In genomic region chr4:139032521-139032920, GRCm38 (mm10) we compare ENCODE assay signal across 20 mouse cellular contexts. TPM values are rescaled to one million over a fixed set of nuclear protein-coding genes. Genes with fewer than 3 reads are reported as not detected.
DNase-seq lines count a peak whose midpoint lies in the region; ATAC-seq and TF ChIP-seq lines count a peak whose summit lies in the region.
"Had no signal": no experiment of that assay in that cellular context is flagged by ENCODE, and none has a peak within 500 bp of the region (broad histone marks: within the 10 kb centered on the region; RNA-seq: fewer than 3 reads in every experiment).

No protein-coding gene starts in this region.

- no peaks in the 10 kb centered on the region for H3K36me3 ChIP-seq in forebrain, embryonic 14.5 days (ENCODE audit: control insufficient read depth, insufficient read depth, low read length)
- H3K36me3 ChIP-seq in forebrain, postnatal 0 days (ENCODE audit: insufficient read depth): no peaks in the 10 kb centered on the region
- H3K36me3 ChIP-seq in hindbrain, embryonic 13.5 days: no peaks in the 10 kb centered on the region
- no peaks in the 10 kb centered on the region for H3K36me3 ChIP-seq in hindbrain, postnatal 0 days (ENCODE audit: insufficient read depth, low read length)
- no peaks in the 10 kb centered on the region for H3K36me3 ChIP-seq in neural tube, embryonic 13.5 days
- H3K36me3 ChIP-seq: forebrain, embryonic 15.5 days; hindbrain, embryonic 12.5 days had no signal

- H3K27me3 ChIP-seq in forebrain, embryonic 14.5 days (replicated peaks; ENCODE audit: control insufficient read depth, insufficient read depth, low read length): no peaks in the 10 kb centered on the region
- no peaks in the 10 kb centered on the region for H3K27me3 ChIP-seq in forebrain, postnatal 0 days (ENCODE audit: insufficient read depth, low read length)
- H3K27me3 ChIP-seq in hindbrain, embryonic 13.5 days: peaks cover 23% of the 10 kb centered on the region
- H3K27me3 ChIP-seq in hindbrain, postnatal 0 days (ENCODE audit: insufficient read depth, low read length): no peaks in the 10 kb centered on the region
- peaks cover 5% of the 10 kb centered on the region; the same call in 1 of the 2 replicates for H3K27me3 ChIP-seq in neural tube, embryonic 13.5 days
- H3K27me3 ChIP-seq: forebrain, embryonic 15.5 days; heart, embryonic 13.5 days; hindbrain, embryonic 12.5 days had no signal

- no peak overlapping the region for H3K9ac ChIP-seq in forebrain, embryonic 14.5 days (ENCODE audit: low read length)
- H3K9ac ChIP-seq in forebrain, postnatal 0 days: no peak overlapping the region
- no peak overlapping the region for H3K9ac ChIP-seq in hindbrain, embryonic 13.5 days
- no peak overlapping the region for H3K9ac ChIP-seq in hindbrain, postnatal 0 days (replicated peaks; ENCODE audit: low read length)
- H3K9ac ChIP-seq in neural tube, embryonic 13.5 days: no peak overlapping the region
- H3K9ac ChIP-seq: forebrain, embryonic 15.5 days; heart, embryonic 13.5 days; hindbrain, embryonic 12.5 days had no signal

- H3K4me1 ChIP-seq in forebrain, embryonic 14.5 days (ENCODE audit: control insufficient read depth, insufficient read depth, low read length): peaks cover 13% of the 10 kb centered on the region
- H3K4me1 ChIP-seq in forebrain, postnatal 0 days (ENCODE audit: insufficient read depth): peaks cover 2% of the 10 kb centered on the region; the same call in 1 of the 2 replicates
- peaks cover 27% of the 10 kb centered on the region for H3K4me1 ChIP-seq in hindbrain, embryonic 13.5 days (replicated peaks)
- H3K4me1 ChIP-seq in hindbrain, postnatal 0 days (ENCODE audit: insufficient read depth, low read length): peaks cover 8% of the 10 kb centered on the region; the same call in 1 of the 2 replicates
- H3K4me1 ChIP-seq in neural tube, embryonic 13.5 days (replicated peaks): peaks cover 21% of the 10 kb centered on the region

- no peak for TF ChIP-seq CTCF in forebrain, postnatal 0 days (IDR thresholded peaks at IDR 0.05; ENCODE audit: low read depth)
- TF ChIP-seq CTCF in hindbrain, postnatal 0 days (IDR thresholded peaks at IDR 0.05; ENCODE audit: low read depth): no peak

- 54% methylated on average over 12 of the region's 12 CpGs for WGBS in forebrain, embryonic 14.5 days
- 53% methylated on average over 12 of the region's 12 CpGs for WGBS in forebrain, postnatal 0 days
- 72% methylated on average over 12 of the region's 12 CpGs for WGBS in hindbrain, embryonic 13.5 days
- WGBS in hindbrain, postnatal 0 days: 63% methylated on average over 12 of the region's 12 CpGs
- WGBS in neural tube, embryonic 13.5 days: 68% methylated on average over 12 of the region's 12 CpGs

- no peaks in the 10 kb centered on the region for H3K9me3 ChIP-seq in forebrain, embryonic 14.5 days (replicated peaks; ENCODE audit: control insufficient read depth, low read length)
- H3K9me3 ChIP-seq in forebrain, postnatal 0 days (ENCODE audit: low read length): no peaks in the 10 kb centered on the region
- no peaks in the 10 kb centered on the region for H3K9me3 ChIP-seq in hindbrain, embryonic 13.5 days
- H3K9me3 ChIP-seq in hindbrain, postnatal 0 days (ENCODE audit: low read length): no peaks in the 10 kb centered on the region
- H3K9me3 ChIP-seq in neural tube, embryonic 13.5 days: no peaks in the 10 kb centered on the region; the same call in 1 of the 2 replicates
- H3K9me3 ChIP-seq: forebrain, embryonic 15.5 days; hindbrain, embryonic 12.5 days had no signal

- no peak overlapping the region for H3K27ac ChIP-seq in forebrain, embryonic 14.5 days (ENCODE audit: low read depth, low read length)
- no peak overlapping the region for H3K27ac ChIP-seq in forebrain, postnatal 0 days (ENCODE audit: low read depth, low read length)
- H3K27ac ChIP-seq in hindbrain, embryonic 13.5 days: 0 out of 2 replicates have a peak overlapping the region, but pooled peaks have one; percentile 35
- no peak overlapping the region for H3K27ac ChIP-seq in hindbrain, postnatal 0 days
- H3K27ac ChIP-seq in neural tube, embryonic 13.5 days (replicated peaks): peak overlapping the region; percentile 5; the same call in 1 of the 2 replicates
- H3K27ac ChIP-seq: forebrain, embryonic 15.5 days; hindbrain, embryonic 12.5 days had no signal

- H3K4me2 ChIP-seq in forebrain, embryonic 14.5 days (ENCODE audit: low read length): no peak overlapping the region
- no peak overlapping the region for H3K4me2 ChIP-seq in forebrain, postnatal 0 days (ENCODE audit: low read depth)
- no peak overlapping the region for H3K4me2 ChIP-seq in hindbrain, embryonic 13.5 days
- no peak overlapping the region for H3K4me2 ChIP-seq in hindbrain, postnatal 0 days (ENCODE audit: low read depth, low read length)
- H3K4me2 ChIP-seq in neural tube, embryonic 13.5 days: no peak overlapping the region
- H3K4me2 ChIP-seq: forebrain, embryonic 15.5 days; heart, embryonic 13.5 days; hindbrain, embryonic 12.5 days had no signal

- 0 out of 2 replicates have a peak, but pooled peaks have one; percentile 44 for ATAC-seq in forebrain, embryonic 14.5 days
- no peak for ATAC-seq in forebrain, postnatal 0 days
- no peak for ATAC-seq in hindbrain, embryonic 13.5 days (ENCODE audit: low FRiP score)
- no peak for ATAC-seq in hindbrain, postnatal 0 days
- ATAC-seq in neural tube, embryonic 13.5 days (ENCODE audit: low read depth): no peak
- ATAC-seq: forebrain, embryonic 15.5 days; intestine, embryonic 16.5 days had no signal

- no peak overlapping the region for H3K4me3 ChIP-seq in forebrain, embryonic 14.5 days (ENCODE audit: low read depth, low read length)
- no peak overlapping the region for H3K4me3 ChIP-seq in forebrain, postnatal 0 days (ENCODE audit: low read depth, low read length)
- H3K4me3 ChIP-seq in hindbrain, embryonic 13.5 days: no peak overlapping the region
- H3K4me3 ChIP-seq in hindbrain, postnatal 0 days (ENCODE audit: low read length): no peak overlapping the region
- no peak overlapping the region for H3K4me3 ChIP-seq in neural tube, embryonic 13.5 days
- H3K4me3 ChIP-seq: forebrain, embryonic 15.5 days; heart, embryonic 13.5 days; hindbrain, embryonic 12.5 days had no signal

- peak; percentile 34 for DNase-seq in forebrain, embryonic 14.5 days (ENCODE audit: low spot score)
- no peak for DNase-seq in forebrain, postnatal 0 days
- DNase-seq in hindbrain, postnatal 0 days (ENCODE audit: low spot score): no peak
- DNase-seq in neural tube, embryonic 10.5 days (ENCODE audit: extremely low spot score, low spot score): no peak
- DNase-seq: adrenal gland, adult 2 months; adrenal gland, postnatal 25 days; cerebellum, adult 2 months; cerebellum, postnatal 25 days; gastrocnemius, postnatal 14 days; heart, postnatal 36 days; kidney, adult 2 months had no signal

RNA-seq across cellular contexts. Expression of gene Htr6, which starts 42.8 kb away (rescaled TPM):
- 0.30 TPM in 2 replicates for polyA plus RNA-seq in forebrain, embryonic 14.5 days (2014; fragmentation: Nextera tagmentation; extraction: Ambion mirVana)
- 1.8 and 4.0 TPM in 2 replicates for total RNA-seq in forebrain, postnatal 0 days (2014; rRNA removed)
- 0.67 TPM in 2 replicates for polyA plus RNA-seq in forebrain, postnatal 0 days (2015; fragmentation: Nextera tagmentation; extraction: Ambion mirVana)
- polyA plus RNA-seq in hindbrain, embryonic 13.5 days (2015; fragmentation: Nextera tagmentation; extraction: Ambion mirVana): 0.18 and 0.27 TPM in 2 replicates
- 2.0 and 4.3 TPM in 2 replicates for total RNA-seq in hindbrain, postnatal 0 days (2014; rRNA removed)
- 0.74 and 0.96 TPM in 2 replicates for polyA plus RNA-seq in hindbrain, postnatal 0 days (2015; fragmentation: Nextera tagmentation; extraction: Ambion mirVana)
- polyA plus RNA-seq in neural tube, embryonic 13.5 days (2015; fragmentation: Nextera tagmentation; extraction: Ambion mirVana): 0.45 and 0.60 TPM in 2 replicates
- total RNA-seq: gastrocnemius, adult 18-20 months; gastrocnemius, postnatal 14 days; heart, adult 8-10 months; heart, postnatal 36 days had no signal
- polyA plus RNA-seq: embryonic facial prominence, embryonic 14.5 days; heart, embryonic 13.5 days; hindbrain, embryonic 12.5 days; intestine, embryonic 16.5 days; kidney, adult 2 months had no signal

RNA-seq across cellular contexts. Expression of gene Tmco4, which starts 59.8 kb away (rescaled TPM):
- polyA plus RNA-seq in forebrain, embryonic 14.5 days (2014; fragmentation: Nextera tagmentation; extraction: Ambion mirVana): 0.68 and 0.70 TPM in 2 replicates
- total RNA-seq in forebrain, postnatal 0 days (2014; rRNA removed): 1.5 and 4.0 TPM in 2 replicates
- 1.4 and 1.5 TPM in 2 replicates for polyA plus RNA-seq in forebrain, postnatal 0 days (2015; fragmentation: Nextera tagmentation; extraction: Ambion mirVana)
- polyA plus RNA-seq in hindbrain, embryonic 13.5 days (2015; fragmentation: Nextera tagmentation; extraction: Ambion mirVana): 0.89 and 1.3 TPM in 2 replicates
- total RNA-seq in hindbrain, postnatal 0 days (2014; rRNA removed): 2.8 and 4.0 TPM in 2 replicates
- polyA plus RNA-seq in hindbrain, postnatal 0 days (2015; fragmentation: Nextera tagmentation; extraction: Ambion mirVana): 1.5 and 2.0 TPM in 2 replicates
- polyA plus RNA-seq in neural tube, embryonic 13.5 days (2015; fragmentation: Nextera tagmentation; extraction: Ambion mirVana): 0.80 and 1.2 TPM in 2 replicates

Comparison
In these comparisons a context has a peak if more than half of its experiments do, and no peak if none do; other contexts are left out.
1. H3K27ac ChIP-seq: peak in hindbrain, embryonic 13.5 days (single experiment) and neural tube, embryonic 13.5 days (single experiment); none in forebrain, embryonic 14.5 days (single experiment), forebrain, postnatal 0 days (single experiment) and hindbrain, postnatal 0 days (single experiment).